Mouse (Mus musculus): Measurements from ENCODE around the gene Nhlrc1. TPM values are rescaled to one million over a fixed set of nuclear protein-coding genes. Genes with fewer than 3 reads are reported as not detected.

Nhlrc1 gene
- 3.2 and 4.1 TPM in 2 replicates for polyA plus RNA-seq (2012; rRNA removed)

GRCm38 (mm10) chr13:47014334-47015194, at the start of gene Nhlrc1:
TSS of gene Nhlrc1 (minus strand) at chr13:47014850.

GRCm38 (mm10) chr13:47044617-47044947, 29.9 kb upstream of the Nhlrc1 start, which contains the start of gene Tpmt:
TSS of gene Tpmt (minus strand) at chr13:47044737.

GRCm38 (mm10) chr13:47043030-47043680, 28.5 kb upstream of the Nhlrc1 start, which contains the start of gene Kdm1b:
TSS of gene Kdm1b (plus strand) at chr13:47043499.

Other genes with a start within 250 kb of the Nhlrc1 start
- 26.3 and 30.2 TPM in 2 replicates for gene Kif13a, start 85.0 kb downstream of the Nhlrc1 start, polyA plus RNA-seq (2012; rRNA removed)
- gene Kdm1b, start 28.6 kb upstream of the Nhlrc1 start, polyA plus RNA-seq (2012; rRNA removed) = 13.0 and 14.8 TPM in 2 replicates
- 23.3 and 26.7 TPM in 2 replicates for gene Tpmt, start 29.9 kb upstream of the Nhlrc1 start, polyA plus RNA-seq (2012; rRNA removed)
- 203 and 471 TPM in 2 replicates for gene Dek, start 91.4 kb upstream of the Nhlrc1 start, polyA plus RNA-seq (2012; rRNA removed)
- 1.0 and 1.7 TPM in 2 replicates for gene Rnf144b, start 107.8 kb upstream of the Nhlrc1 start, polyA plus RNA-seq (2012; rRNA removed)

All from central nervous system, embryonic 11.5 days (tissue).